ENCODE assay signal across 8 mouse cellular contexts in the genomic region with DNA sequence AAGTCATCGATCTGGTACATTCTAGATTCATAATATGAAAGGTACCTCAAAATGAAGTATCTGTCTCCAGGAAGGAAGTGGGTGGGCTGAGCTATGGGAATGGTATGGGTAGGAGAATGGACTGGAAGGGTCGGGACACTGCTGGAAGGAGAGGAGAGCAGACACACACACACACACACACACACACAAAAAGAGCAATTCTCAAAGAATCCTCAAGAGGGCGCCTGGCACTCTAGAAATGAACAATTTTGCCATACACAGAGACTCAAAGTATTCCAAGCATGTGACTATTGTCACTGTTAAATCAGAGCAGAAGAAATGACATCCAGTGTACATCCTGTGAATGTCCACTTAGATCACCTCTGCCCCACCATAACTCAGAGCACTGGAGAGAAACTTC. TPM values are rescaled to one million over a fixed set of nuclear protein-coding genes. Genes with fewer than 3 reads are reported as not detected.
DNase-seq lines count a peak whose midpoint lies in the region; ATAC-seq and TF ChIP-seq lines count a peak whose summit lies in the region.

No protein-coding gene starts in this region.

- no peak overlapping the region for H3K27ac ChIP-seq in testis, adult 2 months (ENCODE audit: control insufficient read depth, insufficient read depth, low read depth, low read length)

- peak; percentile 33; the same call in 1 of the 2 replicates for TF ChIP-seq CTCF in testis, adult 2 months (IDR thresholded peaks at IDR 0.05; ENCODE audit: control insufficient read depth, insufficient read depth, insufficient replicate concordance, low read depth, low read length)

- no peak for TF ChIP-seq POLR2A in testis, adult 2 months (IDR thresholded peaks at IDR 0.05; ENCODE audit: control insufficient read depth, low read depth, low read length)

- no peak overlapping the region for H3K4me3 ChIP-seq in testis, adult 2 months (ENCODE audit: control insufficient read depth, low read depth, low read length)

- H3K36me3 ChIP-seq in testis, adult 2 months (ENCODE audit: control insufficient read depth, insufficient read depth, low read length) = no peaks in the 10 kb centered on the region

- no peaks in the 10 kb centered on the region for H3K27me3 ChIP-seq in testis, adult 2 months (ENCODE audit: control insufficient read depth, insufficient read depth, low read length)

- peak; percentile 65 for ATAC-seq in monocyte, adult 5-6 weeks (replicated peaks; ENCODE audit: insufficient number of reproducible peaks, low FRiP score, low TSS enrichment, poor library complexity, severe bottlenecking)
- ATAC-seq in inflammation-experienced regulatory T-cells, adult 6 months = no peak

- H3K4me1 ChIP-seq in testis, adult 2 months (ENCODE audit: control insufficient read depth, insufficient read depth, low read length) = peaks cover 6% of the 10 kb centered on the region

- peak; percentile 62 for DNase-seq in adrenal gland, postnatal 14 days
- no peak for DNase-seq in adrenal gland, adult 8-10 months
- DNase-seq in testis, postnatal 14 days (ENCODE audit: low spot score) = no peak
- peak; percentile 52 to 72 for DNase-seq in frontal cortex, postnatal 36 days (ENCODE audit: low spot score in 2 of 2)
- peak; percentile 56 for DNase-seq in left cerebral cortex, adult 18-20 months (ENCODE audit: low spot score in 2 of 2)

RNA-seq across cellular contexts. Expression of gene Osbpl7, which starts 22.1 kb away (rescaled TPM):
- total RNA-seq in adrenal gland, postnatal 14 days (2021) = 8.0 and 10.1 TPM in 2 replicates
- 10 to 100 TPM; 14.3 to 23.7 (median 18.1) TPM for total RNA-seq in adrenal gland, adult 8-10 months (2022)
- 75.7 and 82.3 TPM in 2 replicates for polyA plus RNA-seq in testis, adult 2 months (2012; rRNA removed)
- 10 to 100 TPM; 12.9 to 13.2 TPM for total RNA-seq in left cerebral cortex, adult 18-20 months (2021)
- total RNA-seq in monocyte, adult 5-6 weeks (2017) = 10.0 to 13.1 TPM (median 11.3 TPM) in 3 replicates
- 10 to 100 TPM; 22.8 to 30.5 (median 25.3) TPM for polyA plus RNA-seq in inflammation-experienced regulatory T-cells, adult 6 months (2017; shearing (Covaris generic))

RNA-seq across cellular contexts. Expression of gene Mrpl10, which starts 31.2 kb away (rescaled TPM):
- total RNA-seq in adrenal gland, postnatal 14 days (2021) = 124 and 130 TPM in 2 replicates
- 100 to 1,000 TPM; 129 to 161 (median 147) TPM for total RNA-seq in adrenal gland, adult 8-10 months (2022)
- polyA plus RNA-seq in testis, adult 2 months (2012; rRNA removed) = 41.7 and 47.6 TPM in 2 replicates
- total RNA-seq in left cerebral cortex, adult 18-20 months (2021) = 10 to 100 TPM; 67.4 to 70.6 TPM
- total RNA-seq in monocyte, adult 5-6 weeks (2017) = 12.3 to 17.5 TPM (median 13.4 TPM) in 3 replicates
- polyA plus RNA-seq in inflammation-experienced regulatory T-cells, adult 6 months (2017; shearing (Covaris generic)) = 10 to 100 TPM; 61.1 to 66.7 (median 63.2) TPM

RNA-seq across cellular contexts. Expression of gene Lrrc46, which starts 31.3 kb away (rescaled TPM):
- total RNA-seq in adrenal gland, postnatal 14 days (2021) = 0.93 and 0.94 TPM in 2 replicates
- total RNA-seq in adrenal gland, adult 8-10 months (2022) = 1 to 10 TPM; 1.1 to 1.5 (median 1.3) TPM
- polyA plus RNA-seq in testis, adult 2 months (2012; rRNA removed) = 795 and 824 TPM in 2 replicates
- under 1 TPM; 0.33 to 0.37 TPM for total RNA-seq in left cerebral cortex, adult 18-20 months (2021)
- not detected in 3 replicates for total RNA-seq in monocyte, adult 5-6 weeks (2017)
- polyA plus RNA-seq in inflammation-experienced regulatory T-cells, adult 6 months (2017; shearing (Covaris generic)) = not detected

RNA-seq across cellular contexts. Expression of gene Tbx21, which starts 42.6 kb away (rescaled TPM):
- 0.33 and 0.56 TPM in 2 replicates for total RNA-seq in adrenal gland, postnatal 14 days (2021)
- under 1 TPM; 0.31 to 0.51 (median 0.48) TPM for total RNA-seq in adrenal gland, adult 8-10 months (2022)
- polyA plus RNA-seq in testis, adult 2 months (2012; rRNA removed) = 0.14 and 0.22 TPM in 2 replicates
- total RNA-seq in left cerebral cortex, adult 18-20 months (2021) = under 1 TPM in 1 of 2 experiments, not detected in 1; 0.21 TPM
- total RNA-seq in monocyte, adult 5-6 weeks (2017) = 25.3 to 119 TPM (median 30.9 TPM) in 3 replicates
- polyA plus RNA-seq in inflammation-experienced regulatory T-cells, adult 6 months (2017; shearing (Covaris generic)) = 10 to 100 TPM in 1 of 3 experiments, 1 to 10 TPM in 2; 3.4 to 20.9 (median 3.6) TPM

RNA-seq across cellular contexts. Expression of gene Scrn2, which starts 42.8 kb away (rescaled TPM):
- 15.9 and 18.3 TPM in 2 replicates for total RNA-seq in adrenal gland, postnatal 14 days (2021)
- 10 to 100 TPM; 19.4 to 40.6 (median 31.8) TPM for total RNA-seq in adrenal gland, adult 8-10 months (2022)
- polyA plus RNA-seq in testis, adult 2 months (2012; rRNA removed) = 8.9 and 9.4 TPM in 2 replicates
- 1 to 10 TPM; 4.2 to 4.6 TPM for total RNA-seq in left cerebral cortex, adult 18-20 months (2021)
- 2.3 to 3.2 TPM (median 2.9 TPM) in 3 replicates for total RNA-seq in monocyte, adult 5-6 weeks (2017)
- 1 to 10 TPM; 6.2 to 8.8 (median 6.5) TPM for polyA plus RNA-seq in inflammation-experienced regulatory T-cells, adult 6 months (2017; shearing (Covaris generic))

Comparison
In these comparisons a context has a peak if more than half of its experiments do, and no peak if none do; other contexts are left out.
1. DNase-seq: peak in adrenal gland, postnatal 14 days (single experiment), frontal cortex, postnatal 36 days (2 of 2) and left cerebral cortex, adult 18-20 months (2 of 2); none in adrenal gland, adult 8-10 months (single experiment) and testis, postnatal 14 days (single experiment).